Mouse (Mus musculus): ENCODE measurements around the gene Slc35f2.

Gene Slc35f2

GRCm38 (mm10) chr9:53829081-53829865 lies 57.9 kb downstream of the Slc35f2 start:
- no peak for DNase-seq (ENCODE audit: low spot score in 2 of 2)

GRCm38 (mm10) chr9:53829866-53830209 lies 58.5 kb downstream of the Slc35f2 start:
- DNase-seq (ENCODE audit: low spot score in 2 of 2), result no peak

GRCm38 (mm10) chr9:53835039-53835438 lies 63.7 kb downstream of the Slc35f2 start:
- no peak for DNase-seq (ENCODE audit: low spot score in 2 of 2)

- DNase-seq (ENCODE audit: low spot score in 2 of 2), result no peak
These were observed 64.6 kb downstream of the Slc35f2 start for GRCm38 (mm10) chr9:53835976-53836375.

- DNase-seq (ENCODE audit: low spot score in 2 of 2), result no peak
These were observed 67.5 kb downstream of the Slc35f2 start for GRCm38 (mm10) chr9:53838816-53839215.

- no peak for DNase-seq (ENCODE audit: low spot score in 2 of 2)
These were observed 77.2 kb downstream of the Slc35f2 start for GRCm38 (mm10) chr9:53848548-53848947.

- no peak for DNase-seq (ENCODE audit: low spot score in 2 of 2)
These were observed 78.5 kb downstream of the Slc35f2 start, which contains the start of gene Sln for GRCm38 (mm10) chr9:53849864-53850263. Gene Sln (plus strand): TSS chr9:53850164.

GRCm38 (mm10) chr9:53852158-53852557 lies 80.8 kb downstream of the Slc35f2 start:
- no peak for DNase-seq (ENCODE audit: low spot score in 2 of 2)

GRCm38 (mm10) chr9:53853672-53854071 lies 82.3 kb downstream of the Slc35f2 start:
- no peak for DNase-seq (ENCODE audit: low spot score in 2 of 2)

- DNase-seq (ENCODE audit: low spot score in 2 of 2), result no peak
These were observed 83.2 kb downstream of the Slc35f2 start for GRCm38 (mm10) chr9:53854525-53854924.

GRCm38 (mm10) chr9:53857864-53858263 lies 86.5 kb downstream of the Slc35f2 start:
- no peak for DNase-seq (ENCODE audit: low spot score in 2 of 2)

Data from urinary bladder, postnatal 4 days (tissue).